Mouse (Mus musculus) lung, postnatal 25 days (tissue): ENCODE measurements around the gene Cltb.

Source experiments
- DNase-seq: peaks from one replicate; pipeline ENCODE4 v3.0.0; 2022; ENCODE audit warnings: low spot score

Cltb gene

DNA sequence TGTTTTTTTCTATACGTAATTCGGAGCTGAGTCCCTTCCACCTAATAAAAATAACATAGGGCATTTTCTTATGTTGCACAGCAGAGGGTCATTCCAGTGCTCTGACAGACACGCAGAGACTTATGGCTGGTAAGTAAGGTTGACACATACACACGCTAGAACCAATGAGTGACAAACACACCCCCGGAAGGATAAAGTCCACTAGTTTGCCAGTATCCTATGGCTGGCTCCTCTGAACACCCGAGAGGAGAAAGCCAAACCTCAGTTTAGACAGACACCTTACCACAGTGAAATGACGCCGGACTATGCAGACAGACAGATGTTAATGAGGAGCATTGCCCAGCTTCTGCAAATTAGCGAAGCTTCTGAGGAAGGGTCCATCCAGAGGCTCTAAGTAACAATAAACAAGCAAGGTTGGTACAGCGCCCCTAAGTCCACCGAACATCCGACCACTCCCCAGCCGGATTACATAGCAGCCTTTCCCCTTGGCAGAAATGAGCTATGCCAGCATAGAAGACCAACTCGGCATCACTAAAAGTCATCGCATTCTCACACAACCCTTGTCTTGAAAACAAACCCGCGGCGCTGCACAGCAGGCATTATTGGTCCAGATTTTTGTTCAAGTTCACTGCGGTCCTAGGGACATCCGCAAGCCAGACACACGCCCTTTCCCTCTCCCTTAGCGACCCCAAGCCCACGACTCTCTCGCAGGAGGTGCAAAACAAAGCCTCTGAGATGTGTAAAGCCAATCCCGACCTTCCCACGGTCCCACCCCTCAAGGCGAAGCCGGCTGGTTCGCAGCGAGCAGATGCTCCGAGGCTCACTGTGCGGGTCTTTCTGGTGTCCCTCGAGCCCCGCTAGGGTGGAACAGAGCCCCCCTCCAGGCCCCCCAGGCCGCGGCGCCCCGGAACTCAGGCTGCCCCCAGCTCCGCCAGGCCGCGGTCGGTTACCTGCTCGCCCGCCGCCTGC is 46.6 kb downstream of the Cltb start:
- no peak for DNase-seq

DNA sequence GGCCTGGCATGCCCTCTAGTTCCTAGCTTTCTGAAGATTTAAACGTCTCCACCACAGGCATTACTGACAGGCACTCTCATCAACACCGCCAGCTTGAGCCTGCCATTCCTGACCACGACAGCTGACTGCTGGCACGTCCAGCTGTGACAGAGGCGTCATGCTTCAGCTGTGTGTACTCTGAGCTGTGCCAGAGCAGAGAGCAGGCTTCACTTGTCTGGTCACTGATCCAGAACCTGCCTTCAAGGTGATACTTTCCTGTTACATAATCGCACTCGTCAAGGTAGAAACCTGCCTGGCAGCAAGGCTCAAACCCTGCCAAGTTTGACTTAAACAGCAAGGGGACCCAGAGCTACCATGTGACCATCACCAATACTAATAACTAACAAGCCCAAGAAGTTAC is 48.6 kb downstream of the Cltb start:
- peak; percentile 18 for DNase-seq

- no peak for DNase-seq
Observed at GRCm38 (mm10) chr13:54560608-54561007, 50.5 kb downstream of the Cltb start.

DNA sequence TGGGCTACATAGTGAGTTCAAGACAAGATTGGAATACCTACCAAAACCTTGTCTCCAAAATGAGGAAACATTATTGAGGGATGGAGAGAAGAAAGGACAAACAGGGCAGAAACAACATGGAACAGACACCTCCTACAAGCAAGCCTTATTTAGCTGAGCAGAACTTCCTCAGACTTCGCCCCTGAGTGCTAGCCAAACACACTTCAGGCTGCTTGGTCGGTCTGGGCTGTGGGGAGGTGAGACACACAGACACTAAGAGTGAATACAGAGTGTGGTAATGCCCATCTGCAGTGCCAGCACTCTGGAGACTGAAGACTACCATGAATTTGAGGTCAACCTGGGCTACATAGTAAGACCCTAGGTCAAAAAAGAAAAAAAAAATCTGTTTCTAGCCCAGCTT is 51.5 kb downstream of the Cltb start:
- no peak for DNase-seq

- no peak for DNase-seq
Observed at GRCm38 (mm10) chr13:54557652-54558051, 53.5 kb downstream of the Cltb start.

DNA sequence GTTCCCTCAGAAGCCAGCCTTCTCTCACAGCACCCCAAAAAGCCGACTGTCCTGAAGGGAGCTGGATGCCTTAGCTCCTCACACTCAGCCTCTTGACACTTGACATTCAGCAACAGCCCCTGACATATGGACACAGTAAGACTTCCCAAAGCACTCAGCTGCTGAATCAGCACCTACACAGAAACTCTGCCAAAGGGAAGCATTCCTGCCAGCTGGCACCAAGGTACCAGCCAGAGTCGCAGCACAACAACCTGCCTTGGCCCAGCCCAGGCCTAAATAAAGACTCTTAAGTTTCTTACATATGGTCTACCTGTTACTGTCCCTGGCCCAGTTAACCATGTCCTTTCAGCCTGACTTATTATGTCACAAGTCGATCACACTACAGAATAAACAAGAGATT is 54.3 kb downstream of the Cltb start:
- DNase-seq, result no peak

- no peak for DNase-seq
Observed at GRCm38 (mm10) chr13:54556176-54556575, 55.0 kb downstream of the Cltb start.

- DNase-seq, result no peak
Observed at GRCm38 (mm10) chr13:54548036-54548435, 63.1 kb downstream of the Cltb start.
